Mouse (Mus musculus) urinary bladder, adult 2 months (tissue): ENCODE data around the gene Cyp2j5. TPM values are rescaled to one million over a fixed set of nuclear protein-coding genes. Genes with fewer than 3 reads are reported as not detected.

Experiments
- polyA plus RNA-seq: library from polyadenylated mRNA; depleted of rRNA; stranded (reverse); fragments of >200 nt; gene quantifications from 2 replicates; pipeline ENCODE4 v1.2.3, GENCODE M21; 2012; rRNA removed

The Cyp2j5 gene
- polyA plus RNA-seq, 1 experiment = not detected

Other genes with a start within 250 kb of the Cyp2j5 start
- 0.04 and 0.06 TPM in 2 replicates for gene Cyp2j8, start 156.8 kb downstream of the Cyp2j5 start, polyA plus RNA-seq
- 9.7 and 11.3 TPM in 2 replicates for gene Cyp2j6, start 110.5 kb downstream of the Cyp2j5 start, polyA plus RNA-seq
- 8.6 and 11.4 TPM in 2 replicates for gene Cyp2j9, start 72.6 kb downstream of the Cyp2j5 start, polyA plus RNA-seq
- gene Gm12695, start 121.0 kb upstream of the Cyp2j5 start, polyA plus RNA-seq = not detected in 2 replicates